Mouse (Mus musculus): ENCODE results near the gene Sept9.

Gene Sept9

GRCm38 (mm10) chr11:117350462-117351222 lies 151.2 kb downstream of the Sept9 start:
- in situ Hi-C loops (cut with MboI, MseI) = loop anchor here in 1 of 2 experiments (10.0 kb wide), 1 partner anchor 496 kb away; the partner anchor contains the start of genes Mfsd11 and Srsf2

DNA sequence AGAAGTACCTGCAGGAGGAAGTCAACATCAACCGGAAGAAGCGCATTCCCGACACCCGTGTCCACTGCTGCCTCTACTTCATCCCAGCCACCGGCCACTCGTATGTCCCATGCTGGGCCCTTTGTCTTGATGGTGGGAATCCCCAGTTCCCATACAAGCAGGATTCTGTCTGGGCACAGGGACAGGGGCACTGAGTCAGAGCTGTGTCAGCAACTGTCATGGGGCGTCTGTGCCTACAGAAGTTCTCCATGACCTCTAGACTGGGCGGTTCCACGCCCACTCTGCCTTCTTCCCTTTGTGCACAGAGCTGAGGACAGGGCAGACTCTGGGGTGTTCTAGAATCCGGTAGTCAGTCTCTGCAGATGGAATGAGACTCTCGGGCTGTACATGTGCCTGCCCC lies 153.7 kb downstream of the Sept9 start:
- in situ Hi-C loops (cut with MboI, MseI) = loop anchor here in 1 of 2 experiments (10.0 kb wide), 1 partner anchor 498 kb away; the partner anchor contains the start of genes Mfsd11 and Srsf2

- in situ Hi-C loops (cut with MboI, MseI) = loop anchor here in 1 of 2 experiments (10.0 kb wide), 1 partner anchor 499 kb away; the partner anchor contains the start of genes Mfsd11 and Srsf2
Observed at GRCm38 (mm10) chr11:117354107-117354506, 154.6 kb downstream of the Sept9 start.

DNA sequence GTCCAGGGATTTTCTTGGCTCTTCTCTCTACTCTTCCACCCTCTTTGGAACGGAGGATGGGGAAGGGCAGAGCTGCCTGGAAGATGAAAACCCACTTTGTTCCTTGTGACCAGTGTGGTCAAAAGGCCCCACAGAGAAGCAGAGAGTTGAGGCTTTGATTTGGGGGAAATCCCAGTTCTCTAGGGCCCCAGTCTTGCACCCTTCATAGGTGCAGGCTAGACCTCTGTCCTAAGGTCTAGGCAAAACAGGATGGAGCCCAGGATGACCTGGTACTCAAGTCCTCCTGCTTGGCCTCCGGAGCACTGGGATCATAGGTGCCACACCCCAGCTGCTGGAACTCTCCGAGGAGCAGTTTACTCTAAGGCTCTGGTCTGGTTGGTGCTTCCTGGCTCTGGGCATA lies 157.5 kb downstream of the Sept9 start:
- in situ Hi-C loops (cut with MboI, MseI) = loop anchor here (5.0 to 10.0 kb wide), 5 partner anchors 45 to 502 kb away; partner anchors contain the start of genes Mfsd11 (in 1 of the 2) and Srsf2 (in 1 of the 2)

GRCm38 (mm10) chr11:117357916-117358639 lies 158.6 kb downstream of the Sept9 start:
- in situ Hi-C loops (cut with MboI, MseI) = loop anchor here (5.0 to 10.0 kb wide), 5 partner anchors 46 to 503 kb away; partner anchors contain the start of genes Mfsd11 (in 1 of the 2) and Srsf2 (in 1 of the 2)

DNA sequence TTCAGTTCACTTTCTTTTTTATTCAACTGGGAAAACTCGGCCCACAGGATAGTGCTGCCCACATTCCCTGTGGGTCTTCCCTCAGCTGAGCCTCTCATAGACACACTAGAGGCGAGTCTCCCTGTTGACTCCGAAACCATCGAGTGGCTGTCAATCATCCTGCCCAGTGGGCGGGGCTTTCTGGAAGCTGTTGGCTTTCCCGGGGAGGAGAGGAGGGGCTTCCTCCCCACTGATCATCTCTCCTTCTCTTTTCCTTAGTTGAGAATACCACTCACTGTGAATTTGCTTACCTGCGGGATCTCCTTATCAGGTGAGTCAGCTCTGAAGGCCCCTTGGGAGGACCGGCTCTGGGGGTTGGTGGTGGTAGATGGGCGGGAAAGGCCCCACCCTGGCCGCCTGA lies 159.7 kb downstream of the Sept9 start:
- in situ Hi-C loops (cut with MboI, MseI) = loop anchor here (5.0 to 10.0 kb wide), 5 partner anchors 47 to 504 kb away; partner anchors contain the start of genes Mfsd11 (in 1 of the 2) and Srsf2 (in 1 of the 2)

GRCm38 (mm10) chr11:117359870-117360269 lies 160.4 kb downstream of the Sept9 start:
- in situ Hi-C loops (cut with MboI, MseI) = loop anchor here (5.0 to 10.0 kb wide), 5 partner anchors 48 to 505 kb away; partner anchors contain the start of genes Mfsd11 (in 1 of the 2) and Srsf2 (in 1 of the 2)

GRCm38 (mm10) chr11:117360561-117360960 lies 161.1 kb downstream of the Sept9 start:
- in situ Hi-C loops (cut with MboI, MseI) = no loop called here

DNA sequence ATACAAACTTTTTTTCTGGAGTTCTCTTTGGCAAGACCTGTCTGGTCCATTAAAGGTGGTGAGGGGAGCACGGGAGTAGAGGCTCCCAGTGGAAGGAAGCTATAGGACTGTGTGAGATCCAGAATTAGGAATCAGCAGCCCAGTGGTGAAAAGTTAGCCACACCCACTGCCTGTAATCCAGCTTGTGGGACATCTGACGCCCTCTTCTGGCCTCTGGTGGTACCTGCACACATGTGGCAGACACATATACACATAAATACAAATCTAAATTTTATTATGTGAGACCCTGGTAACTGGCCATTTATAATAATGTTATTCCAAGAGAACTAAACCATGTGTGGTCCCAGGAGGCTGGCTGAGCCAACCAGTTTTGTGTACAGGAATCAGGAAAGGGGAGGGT lies 162.8 kb downstream of the Sept9 start:
- in situ Hi-C loops (cut with MboI, MseI) = no loop called here

GRCm38 (mm10) chr11:117363918-117364317 lies 164.5 kb downstream of the Sept9 start:
- in situ Hi-C loops (cut with MboI, MseI) = no loop called here

GRCm38 (mm10) chr11:117366426-117366825 lies 167.0 kb downstream of the Sept9 start:
- in situ Hi-C loops (cut with MboI, MseI) = no loop called here

- in situ Hi-C loops (cut with MboI, MseI) = no loop called here
Observed at GRCm38 (mm10) chr11:117366861-117367357, 167.4 kb downstream of the Sept9 start.

DNA sequence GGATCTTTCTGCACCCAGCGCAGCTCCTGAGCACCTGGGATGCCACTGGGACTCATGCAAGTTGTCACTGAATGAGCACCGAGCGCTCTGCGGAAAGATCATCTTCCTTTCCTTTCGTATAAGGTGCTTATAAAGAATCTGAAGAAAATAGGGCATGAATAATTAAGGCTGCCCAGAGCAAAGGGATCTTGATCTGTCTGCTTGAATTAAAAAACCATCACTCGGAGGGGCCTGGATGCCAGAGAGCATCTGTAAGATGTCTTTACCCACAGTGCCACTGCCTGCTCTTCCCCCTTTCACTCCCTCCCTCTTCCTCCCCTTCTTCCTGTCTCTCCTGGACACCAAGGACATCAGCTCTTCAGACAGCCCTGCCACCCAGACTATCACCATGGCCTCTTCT lies 168.5 kb downstream of the Sept9 start:
- in situ Hi-C loops (cut with MboI, MseI) = no loop called here

DNA sequence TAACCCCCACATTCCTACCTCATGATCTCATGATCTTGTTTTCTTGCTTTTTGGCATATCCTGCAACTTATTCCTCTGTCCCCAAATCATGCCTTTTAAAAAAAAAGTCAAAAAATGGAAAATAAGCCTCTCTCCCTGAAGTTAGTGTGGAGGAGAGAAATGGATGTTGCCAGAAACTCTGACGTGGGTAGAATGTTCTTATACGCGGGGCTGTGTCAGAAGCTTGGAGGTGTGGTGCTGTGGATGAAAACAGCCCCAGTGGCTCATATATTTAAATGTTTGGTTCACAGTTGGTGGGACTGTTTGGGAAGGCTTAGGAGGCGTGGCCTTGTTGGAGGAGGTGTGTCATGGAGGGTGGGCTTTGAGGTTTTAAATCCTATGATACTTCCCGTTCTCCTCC lies 169.9 kb downstream of the Sept9 start:
- in situ Hi-C loops (cut with MboI, MseI) = no loop called here

DNA sequence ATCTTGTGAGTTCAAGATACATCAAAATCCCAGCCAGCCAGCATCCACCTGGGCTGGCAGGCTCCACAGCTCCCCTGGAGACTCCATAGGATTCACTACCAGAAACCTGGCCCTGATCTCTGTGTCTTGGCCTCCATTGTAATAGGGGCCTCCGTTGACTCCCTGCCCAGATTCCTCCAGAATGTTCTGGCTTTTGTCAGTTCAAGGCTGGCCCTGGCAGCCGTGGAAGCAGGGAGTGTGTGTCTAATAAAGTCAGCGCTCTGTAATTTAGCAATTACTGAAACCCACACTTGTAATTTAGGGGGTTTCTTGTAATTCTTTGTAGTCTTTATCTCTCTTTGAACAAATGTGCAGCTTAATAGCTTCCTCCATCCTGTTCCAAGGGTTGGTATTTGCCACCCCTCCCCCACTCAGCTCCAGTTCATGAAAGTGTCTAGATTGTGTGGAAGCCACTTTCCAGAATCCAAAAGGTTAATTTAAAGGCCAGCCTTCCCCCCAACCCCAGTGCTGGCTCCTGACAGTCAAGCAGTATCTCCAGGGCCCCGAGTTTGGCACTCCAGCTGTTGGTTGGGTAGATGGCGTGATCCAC lies 170.9 kb downstream of the Sept9 start:
- in situ Hi-C loops (cut with MboI, MseI) = no loop called here

DNA sequence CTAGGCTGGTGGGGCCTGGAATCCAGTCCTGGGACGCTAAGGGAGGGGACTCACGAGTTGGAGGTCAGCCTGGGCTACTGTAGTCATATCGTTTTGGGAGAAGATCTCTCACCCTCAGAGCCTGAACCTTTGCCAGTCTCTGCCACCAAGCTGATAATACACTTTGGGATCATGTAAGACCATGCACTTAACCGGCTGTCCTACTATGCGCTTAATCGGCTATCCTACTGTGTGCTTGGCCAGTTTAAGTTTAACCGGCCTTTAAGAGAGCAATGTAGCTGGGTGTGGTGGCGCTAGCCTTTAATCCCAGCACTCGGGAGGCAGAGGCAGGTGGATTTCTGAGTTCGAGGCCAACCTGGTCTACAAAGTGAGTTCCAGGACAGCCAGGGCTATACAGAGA lies 173.1 kb downstream of the Sept9 start:
- in situ Hi-C loops (cut with MboI, MseI) = no loop called here

GRCm38 (mm10) chr11:117373195-117373594 lies 173.7 kb downstream of the Sept9 start:
- in situ Hi-C loops (cut with MboI, MseI) = no loop called here

DNA sequence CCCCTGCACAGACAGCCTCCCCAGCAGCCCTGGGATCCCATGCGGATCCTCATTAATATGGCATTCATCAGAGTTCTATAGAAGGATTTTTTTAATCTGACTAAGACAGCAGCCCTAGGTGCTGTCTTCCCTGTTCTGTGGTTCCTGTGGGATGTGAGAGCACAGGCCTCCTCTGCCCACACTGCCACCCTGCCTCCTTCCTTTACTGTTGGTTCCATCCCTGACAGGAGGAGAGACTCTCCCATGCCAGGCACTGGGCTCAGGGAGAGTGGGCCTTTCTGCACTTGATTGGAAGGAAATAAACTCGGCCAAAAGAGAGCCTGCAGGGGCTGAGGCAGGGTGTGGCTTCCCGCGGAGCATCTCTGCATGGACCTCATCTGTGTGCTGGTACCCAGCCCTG lies 174.4 kb downstream of the Sept9 start:
- in situ Hi-C loops (cut with MboI, MseI) = no loop called here

DNA sequence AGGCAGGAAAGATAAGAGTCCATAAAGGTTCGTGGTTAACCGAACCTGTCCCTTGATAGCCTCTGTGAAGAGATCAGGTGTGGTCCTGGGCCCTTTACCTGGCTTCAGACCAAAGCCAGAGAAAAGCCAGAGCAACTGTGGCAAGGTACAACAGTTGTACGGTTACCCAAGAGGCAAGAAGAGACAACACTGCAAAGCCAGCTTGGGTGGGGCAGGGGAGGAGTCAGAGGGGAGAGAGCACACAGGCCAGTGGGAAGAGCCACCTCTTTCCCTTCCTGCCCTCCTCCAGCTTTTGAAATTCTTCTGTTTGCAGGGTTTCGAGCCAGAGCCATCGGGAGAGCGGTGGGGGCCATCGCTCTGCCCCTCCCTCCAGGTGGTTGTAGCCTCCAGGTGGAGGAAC lies 174.8 kb downstream of the Sept9 start:
- in situ Hi-C loops (cut with MboI, MseI) = no loop called here

DNA sequence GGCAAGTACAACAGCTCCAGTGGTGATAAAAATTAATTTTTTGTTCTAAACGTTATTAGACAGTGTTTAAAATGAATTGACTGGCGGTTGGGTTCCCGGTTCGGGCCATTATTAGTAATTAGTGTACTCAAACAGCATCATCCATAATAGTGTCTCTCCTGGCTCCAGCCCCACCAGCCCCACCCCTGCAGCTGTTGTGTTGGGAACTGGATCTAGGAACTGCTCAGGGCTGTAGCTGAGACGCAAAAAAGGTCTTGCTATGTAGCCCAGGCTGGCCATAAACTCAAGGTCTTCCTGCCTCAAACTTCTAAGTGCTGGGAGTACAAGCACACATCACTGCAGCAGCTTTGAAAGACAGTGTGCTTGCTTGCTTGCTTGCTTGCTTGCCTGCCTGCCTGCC lies 180.3 kb downstream of the Sept9 start:
- in situ Hi-C loops (cut with MboI, MseI) = no loop called here

DNA sequence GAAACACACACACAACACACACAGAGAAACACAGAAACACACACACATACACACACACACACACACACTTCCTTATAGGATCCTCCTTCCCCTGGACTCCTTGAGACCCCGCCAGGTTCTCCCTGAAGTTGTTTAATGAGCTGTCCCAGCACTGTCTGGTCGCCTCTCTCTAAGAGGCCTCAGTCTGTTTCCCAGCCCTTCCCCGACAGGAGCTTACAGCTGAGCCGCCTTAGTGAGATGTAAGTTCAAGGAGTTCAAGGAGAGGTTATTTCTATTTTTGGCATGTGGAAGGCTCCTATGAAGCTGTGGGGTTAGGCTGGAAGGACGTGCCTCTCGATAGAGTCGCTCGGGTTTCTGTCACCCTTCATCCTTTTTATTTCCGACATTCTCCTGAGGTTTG lies 184.8 kb downstream of the Sept9 start:
- in situ Hi-C loops (cut with MboI, MseI) = no loop called here

DNA sequence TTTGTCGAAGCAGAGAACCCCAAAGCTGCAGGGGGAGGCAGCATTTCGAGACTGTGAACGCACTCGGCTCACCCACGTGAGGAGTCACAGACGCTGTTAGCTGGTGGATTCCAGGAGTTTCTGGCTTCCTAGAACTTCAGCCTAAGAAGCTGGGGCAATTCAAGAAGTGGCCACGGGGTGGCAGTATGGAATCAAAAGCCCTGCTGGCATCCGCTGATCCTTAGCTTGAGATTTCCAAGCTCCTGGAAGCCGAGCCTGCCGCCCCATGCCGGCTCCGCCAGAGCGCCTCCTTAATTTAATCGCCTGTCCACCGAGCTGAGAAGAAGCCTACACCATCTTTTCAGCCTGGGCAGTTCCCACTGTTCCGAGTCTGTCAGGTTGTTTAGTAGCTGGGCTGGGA lies 185.4 kb downstream of the Sept9 start:
- in situ Hi-C loops (cut with MboI, MseI) = no loop called here
